Mouse (Mus musculus) forebrain, embryonic 13.5 days (tissue): ENCODE measurements at regions not wholly inside any gene's neighbourhood (a gene's known extent, or its start where the extent isn't known, plus 50 kb on each side); places are given as distances from the start of the nearest gene placed in this dataset.
"Not testable (repeated sequence)": the region's sequence is repeated elsewhere in the genome, so short reads cannot be mapped to it uniquely, and the experiment has no call there.

Experiments
- ATAC-seq: fragments of 200-750 bp; cut with Nextera tagmentation; 2 replicates; pipeline ENCODE4 v1.8.0; 2017
- H3K27ac ChIP-seq: fragments of 300-500 bp; sonication (generic); 2 replicates; pipeline ENCODE4 v1.5.1; 2015; ENCODE audit warnings: inconsistent platforms, mild to moderate bottlenecking, moderate library complexity
- H3K27me3 ChIP-seq: fragments of 300-500 bp; sonication (generic); 2 replicates; pipeline ENCODE4 v1.6.1; 2015; ENCODE audit warnings: mild to moderate bottlenecking, inconsistent platforms
- H3K36me3 ChIP-seq: fragments of 300-500 bp; sonication (generic); 2 replicates; pipeline ENCODE4 v1.6.1; 2015; ENCODE audit warnings: mild to moderate bottlenecking, inconsistent platforms; ENCODE audit not compliant: poor library complexity, severe bottlenecking
- H3K4me1 ChIP-seq: fragments of 300-500 bp; sonication (generic); 2 replicates; pipeline ENCODE4 v1.6.1; 2015; ENCODE audit warnings: inconsistent platforms
- H3K4me2 ChIP-seq: fragments of 300-500 bp; sonication (generic); 2 replicates; pipeline ENCODE4 v1.6.1; 2015; ENCODE audit warnings: inconsistent platforms, mild to moderate bottlenecking, moderate library complexity
- H3K4me3 ChIP-seq: fragments of 300-500 bp; sonication (generic); 2 replicates; pipeline ENCODE4 v1.5.1; 2015; ENCODE audit warnings: mild to moderate bottlenecking, inconsistent platforms
- H3K9ac ChIP-seq: fragments of 300-500 bp; sonication (generic); 2 replicates; pipeline ENCODE4 v1.6.1; 2015; ENCODE audit warnings: mild to moderate bottlenecking, inconsistent platforms
- H3K9me3 ChIP-seq: fragments of 300-500 bp; sonication (generic); replicated peaks from 2 replicates; pipeline ENCODE4 v1.6.1; 2016; ENCODE audit warnings: inconsistent platforms
- WGBS: fragments of 180-500 bp; shearing (Covaris S2); methylation state at CpG from one replicate; pipeline ENCODE4 v1.1.7; 2015; 5-methylcytosine and 5-hydroxymethylcytosine counted together

GRCm38 (mm10) chr14:45810101-45810500, 152.2 kb upstream of the Ddhd1 start:
- 76% methylated on average over 4 of the region's 4 CpGs for WGBS
- ATAC-seq, result no peak
- no peak overlapping the region for H3K27ac ChIP-seq

GRCm38 (mm10) chr14:45810630-45811029, 152.7 kb upstream of the Ddhd1 start:
- no peak overlapping the region for H3K4me3 ChIP-seq
- no peak for ATAC-seq

More at GRCm38 (mm10) chr14:45810101-45810500, 152.2 kb upstream of the Ddhd1 start:
- H3K4me3 ChIP-seq, result no peak overlapping the region
- H3K9me3 ChIP-seq, result no peaks in the 10 kb centered on the region
- H3K27me3 ChIP-seq, result no peaks in the 10 kb centered on the region
- H3K36me3 ChIP-seq, result no peaks in the 10 kb centered on the region
- H3K9ac ChIP-seq, result no peak overlapping the region
- H3K4me1 ChIP-seq, result no peaks in the 10 kb centered on the region
- no peak overlapping the region for H3K4me2 ChIP-seq

GRCm38 (mm10) chr14:45815598-45815997, 157.7 kb upstream of the Ddhd1 start:
- 88% methylated on average over 2 of the region's 2 CpGs for WGBS

More at GRCm38 (mm10) chr14:45810630-45811029, 152.7 kb upstream of the Ddhd1 start:
- H3K4me2 ChIP-seq, result no peak overlapping the region
- H3K9ac ChIP-seq, result no peak overlapping the region
- H3K27ac ChIP-seq, result no peak overlapping the region
- 70% methylated on average over 3 of the region's 3 CpGs for WGBS
- no peaks in the 10 kb centered on the region for H3K27me3 ChIP-seq
- no peaks in the 10 kb centered on the region for H3K36me3 ChIP-seq
- H3K4me1 ChIP-seq, result no peaks in the 10 kb centered on the region
- H3K9me3 ChIP-seq, result no peaks in the 10 kb centered on the region

GRCm38 (mm10) chr14:45816611-45817010, 158.7 kb upstream of the Ddhd1 start:
- H3K36me3 ChIP-seq, H3K9ac ChIP-seq, H3K27ac ChIP-seq, ATAC-seq, H3K4me1 ChIP-seq, H3K9me3 ChIP-seq, H3K4me2 ChIP-seq, H3K4me3 ChIP-seq, H3K27me3 ChIP-seq: not testable (repeated sequence)
- WGBS, result 92% methylated on average over 17 of the region's 17 CpGs

More at GRCm38 (mm10) chr14:45815598-45815997, 157.7 kb upstream of the Ddhd1 start:
- no peaks in the 10 kb centered on the region for H3K4me1 ChIP-seq
- no peak overlapping the region for H3K4me2 ChIP-seq
- H3K36me3 ChIP-seq, result no peaks in the 10 kb centered on the region
- H3K27ac ChIP-seq, result no peak overlapping the region
- no peaks in the 10 kb centered on the region for H3K9me3 ChIP-seq
- no peaks in the 10 kb centered on the region for H3K27me3 ChIP-seq
- no peak overlapping the region for H3K4me3 ChIP-seq
- no peak for ATAC-seq
- no peak overlapping the region for H3K9ac ChIP-seq

GRCm38 (mm10) chr14:45817756-45818155, 159.8 kb upstream of the Ddhd1 start:
- Histone ChIP-seq H3K9me3 (no peaks in the 10 kb centered on the region), H3K4me1 (no peaks in the 10 kb centered on the region), H3K4me3 (no peak overlapping the region), H3K27ac (no peak overlapping the region), H3K4me2 (no peak overlapping the region), H3K27me3 (no peaks in the 10 kb centered on the region), H3K9ac (no peak overlapping the region), H3K36me3 (no peaks in the 10 kb centered on the region)
- 84% methylated on average over 3 of the region's 3 CpGs for WGBS
- ATAC-seq, result no peak

- no peak overlapping the region for H3K4me2 ChIP-seq
- no peaks in the 10 kb centered on the region for H3K4me1 ChIP-seq
- 77% methylated on average over 2 of the region's 2 CpGs for WGBS
- no peak for ATAC-seq
- H3K4me3 ChIP-seq, result no peak overlapping the region
- no peak overlapping the region for H3K27ac ChIP-seq
- H3K9me3 ChIP-seq, result no peaks in the 10 kb centered on the region
- no peaks in the 10 kb centered on the region for H3K36me3 ChIP-seq
- no peak overlapping the region for H3K9ac ChIP-seq
- H3K27me3 ChIP-seq, result no peaks in the 10 kb centered on the region
These were observed 166.7 kb upstream of the Ddhd1 start for GRCm38 (mm10) chr14:45824601-45825000.

GRCm38 (mm10) chr14:45826023-45826422, 168.1 kb upstream of the Ddhd1 start:
- Histone ChIP-seq H3K4me1 (no peaks in the 10 kb centered on the region), H3K27me3 (no peaks in the 10 kb centered on the region), H3K9me3 (no peaks in the 10 kb centered on the region), H3K27ac (no peak overlapping the region), H3K4me2 (no peak overlapping the region), H3K4me3 (no peak overlapping the region), H3K9ac (no peak overlapping the region), H3K36me3 (no peaks in the 10 kb centered on the region)
- WGBS, result 85% methylated on average over 3 of the region's 3 CpGs
- no peak for ATAC-seq

- whole genome bisulfite sequencing, result 73% methylated on average over 1 of the region's 1 CpGs
- Histone ChIP-seq H3K4me2 (no peak overlapping the region), H3K9ac (no peak overlapping the region), H3K27ac (no peak overlapping the region), H3K9me3 (no peaks in the 10 kb centered on the region), H3K4me3 (no peak overlapping the region), H3K36me3 (no peaks in the 10 kb centered on the region), H3K4me1 (no peaks in the 10 kb centered on the region), H3K27me3 (no peaks in the 10 kb centered on the region)
- ATAC-seq, result no peak
These were observed 169.2 kb upstream of the Ddhd1 start for GRCm38 (mm10) chr14:45827096-45827495.

- Histone ChIP-seq H3K36me3 (no peaks in the 10 kb centered on the region), H3K27ac (no peak overlapping the region), H3K4me1 (no peaks in the 10 kb centered on the region), H3K4me3 (no peak overlapping the region), H3K9me3 (no peaks in the 10 kb centered on the region), H3K4me2 (no peak overlapping the region), H3K9ac (no peak overlapping the region), H3K27me3 (no peaks in the 10 kb centered on the region)
- 90% methylated on average over 5 of the region's 5 CpGs for WGBS
- no peak for ATAC-seq
These were observed 172.5 kb upstream of the Ddhd1 start for GRCm38 (mm10) chr14:45830457-45830856.

- H3K9ac ChIP-seq, result no peak overlapping the region
- whole genome bisulfite sequencing, result 90% methylated on average over 11 of the region's 11 CpGs
- no peak for ATAC-seq
- no peaks in the 10 kb centered on the region for H3K27me3 ChIP-seq
- no peak overlapping the region for H3K27ac ChIP-seq
- no peaks in the 10 kb centered on the region for H3K36me3 ChIP-seq
- no peak overlapping the region for H3K4me2 ChIP-seq
- no peaks in the 10 kb centered on the region for H3K9me3 ChIP-seq
- H3K4me1 ChIP-seq, result no peaks in the 10 kb centered on the region
- no peak overlapping the region for H3K4me3 ChIP-seq
These were observed 179.1 kb upstream of the Ddhd1 start for GRCm38 (mm10) chr14:45837039-45837438.

GRCm38 (mm10) chr14:45843829-45844228, 185.9 kb upstream of the Ddhd1 start:
- no peak for ATAC-seq
- WGBS, result 75% methylated on average over 1 of the region's 1 CpGs

GRCm38 (mm10) chr14:45850588-45850987, 192.6 kb upstream of the Ddhd1 start:
- Histone ChIP-seq H3K4me2 (no peak overlapping the region), H3K27ac (no peak overlapping the region), H3K4me3 (no peak overlapping the region), H3K9me3 (no peaks in the 10 kb centered on the region), H3K9ac (no peak overlapping the region), H3K36me3 (no peaks in the 10 kb centered on the region), H3K4me1 (no peaks in the 10 kb centered on the region), H3K27me3 (no peaks in the 10 kb centered on the region)
- ATAC-seq, result no peak
- 78% methylated on average over 8 of the region's 8 CpGs for WGBS

More at GRCm38 (mm10) chr14:45843829-45844228, 185.9 kb upstream of the Ddhd1 start:
- H3K27me3 ChIP-seq, result no peaks in the 10 kb centered on the region
- no peak overlapping the region for H3K9ac ChIP-seq
- H3K4me3 ChIP-seq, result no peak overlapping the region
- no peak overlapping the region for H3K4me2 ChIP-seq
- H3K27ac ChIP-seq, result no peak overlapping the region
- H3K4me1 ChIP-seq, result no peaks in the 10 kb centered on the region
- no peaks in the 10 kb centered on the region for H3K9me3 ChIP-seq
- no peaks in the 10 kb centered on the region for H3K36me3 ChIP-seq

GRCm38 (mm10) chr14:45878428-45878827, 220.5 kb upstream of the Ddhd1 start:
- H3K9me3 ChIP-seq, result no peaks in the 10 kb centered on the region
- no peaks in the 10 kb centered on the region for H3K36me3 ChIP-seq
- no peaks in the 10 kb centered on the region for H3K4me1 ChIP-seq
- 19% methylated on average over 9 of the region's 9 CpGs for WGBS
- peak; percentile 61; the same call in 1 of the 2 replicates for ATAC-seq
- no peak overlapping the region for H3K27ac ChIP-seq
- H3K27me3 ChIP-seq, result no peaks in the 10 kb centered on the region
- peak overlapping the region; percentile 17; the same call in 1 of the 2 replicates for H3K4me2 ChIP-seq
- no peak overlapping the region for H3K9ac ChIP-seq
- H3K4me3 ChIP-seq, result no peak overlapping the region
